Mouse (Mus musculus) forebrain, embryonic 14.5 days (tissue): ENCODE measurements around the gene Cux2. TPM values are rescaled to one million over a fixed set of nuclear protein-coding genes. Genes with fewer than 3 reads are reported as not detected.
A peak's percentile ranks its signal among the peaks of the same experiment; 100 is the strongest.

Experiments used
- ATAC-seq: fragments of 200-750 bp; cut with Nextera tagmentation; 2 replicates; pipeline ENCODE4 v1.8.0; 2017; ENCODE audit warnings: mild to moderate bottlenecking, moderate library complexity
- DNase-seq: peaks from one replicate; pipeline ENCODE4 v3.0.0-alpha.2; 2015; ENCODE audit warnings: low spot score
- H3K27ac ChIP-seq: fragments of 300-500 bp; sonication (generic); 2 replicates; pipeline ENCODE4 v1.5.1; 2014; ENCODE audit warnings: low read depth, mild to moderate bottlenecking, control low read depth, low read length, moderate library complexity
- H3K27me3 ChIP-seq: fragments of 300-500 bp; sonication (generic); replicated peaks from 2 replicates; pipeline ENCODE4 v1.6.1; 2014; ENCODE audit warnings: low read length, control low read depth, mixed read lengths; ENCODE audit not compliant: control insufficient read depth, insufficient read depth
- H3K36me3 ChIP-seq: fragments of 300-500 bp; sonication (generic); 2 replicates; pipeline ENCODE4 v1.6.1; 2014; ENCODE audit warnings: low read length, control low read depth; ENCODE audit not compliant: control insufficient read depth, insufficient read depth
- H3K4me1 ChIP-seq: fragments of 300-500 bp; sonication (generic); 2 replicates; pipeline ENCODE4 v1.6.1; 2014; ENCODE audit warnings: antibody characterized with exemption, low read length, control low read depth; ENCODE audit not compliant: control insufficient read depth, insufficient read depth
- H3K4me2 ChIP-seq: fragments of 300-500 bp; sonication (generic); 2 replicates; pipeline ENCODE4 v1.6.1; 2014; ENCODE audit warnings: mild to moderate bottlenecking, control low read depth, low read length
- H3K4me3 ChIP-seq: fragments of 300-500 bp; sonication (generic); 2 replicates; pipeline ENCODE4 v1.5.1; 2014; ENCODE audit warnings: low read depth, low read length, control low read depth
- H3K9ac ChIP-seq: fragments of 300-500 bp; sonication (generic); 2 replicates; pipeline ENCODE4 v1.6.1; 2014; ENCODE audit warnings: mild to moderate bottlenecking, low read length, control low read depth, moderate library complexity
- H3K9me3 ChIP-seq: fragments of 300-500 bp; sonication (generic); replicated peaks from 2 replicates; pipeline ENCODE4 v1.6.1; 2016; ENCODE audit warnings: low read length, control low read depth, mixed read lengths; ENCODE audit not compliant: control insufficient read depth
- WGBS: fragments of 180-500 bp; shearing (Covaris S2); extraction: QIAGEN DNeasy Blood & Tissue Kit; methylation state at CpG from one replicate; pipeline ENCODE4 v1.1.7; 2014; 5-methylcytosine and 5-hydroxymethylcytosine counted together
- polyA plus RNA-seq: library from polyadenylated mRNA; unstranded; fragments of >200 nt; fragmentation: Nextera tagmentation; extraction: Ambion mirVana; gene quantifications from 2 replicates; pipeline ENCODE4 v1.2.1, GENCODE M21; 2014

The Cux2 gene
- polyA plus RNA-seq, 1 experiment from 2014 or later = 16.7 TPM

DNA sequence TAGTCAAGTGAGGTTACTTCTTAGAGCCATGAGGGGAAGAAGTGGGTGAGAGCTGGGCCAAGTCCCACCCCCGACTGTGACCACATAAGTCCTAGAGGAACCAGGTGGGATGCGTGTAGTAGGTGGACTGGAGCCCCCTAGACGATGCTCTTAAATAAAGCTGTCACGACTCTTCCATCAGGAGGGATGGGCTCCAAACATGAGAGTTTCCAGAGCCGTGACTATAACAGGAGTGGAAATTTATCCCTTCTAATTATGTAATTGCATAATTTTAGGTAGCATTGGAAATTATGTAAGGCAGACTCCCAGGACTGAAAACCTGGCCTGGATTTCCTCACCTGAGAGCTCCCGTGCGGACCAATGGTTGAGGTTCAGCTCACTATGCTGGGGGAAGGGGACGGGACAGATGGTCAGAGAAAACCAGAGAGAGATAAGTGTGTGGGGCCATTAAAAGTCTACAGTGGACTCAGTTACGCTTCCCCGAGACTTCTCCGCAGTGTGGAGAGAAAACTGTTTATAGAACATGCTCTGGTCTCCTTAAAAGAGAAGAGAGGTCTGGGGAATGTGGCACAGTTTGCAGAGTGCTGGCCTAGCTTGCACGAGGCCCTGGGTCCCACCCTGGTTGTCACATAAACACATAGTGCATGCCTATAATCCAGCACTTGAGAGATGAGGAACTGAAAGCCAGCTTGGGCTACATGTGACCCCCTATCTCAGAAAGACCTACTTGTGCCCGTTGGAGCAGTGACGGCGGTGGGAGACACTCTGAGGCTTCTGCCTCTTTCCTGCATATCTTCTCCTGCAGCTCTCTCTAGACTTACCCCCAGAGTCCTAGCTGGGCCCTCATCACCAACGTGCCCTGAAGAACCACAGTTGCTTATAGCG, 126.7 kb downstream of the Cux2 start:
- H3K4me1 ChIP-seq = peaks cover 37% of the 10 kb centered on the region
- no peak overlapping the region; the same call in 1 of the 2 replicates for H3K27ac ChIP-seq
- 82% methylated on average over 17 of the region's 17 CpGs for WGBS

DNA sequence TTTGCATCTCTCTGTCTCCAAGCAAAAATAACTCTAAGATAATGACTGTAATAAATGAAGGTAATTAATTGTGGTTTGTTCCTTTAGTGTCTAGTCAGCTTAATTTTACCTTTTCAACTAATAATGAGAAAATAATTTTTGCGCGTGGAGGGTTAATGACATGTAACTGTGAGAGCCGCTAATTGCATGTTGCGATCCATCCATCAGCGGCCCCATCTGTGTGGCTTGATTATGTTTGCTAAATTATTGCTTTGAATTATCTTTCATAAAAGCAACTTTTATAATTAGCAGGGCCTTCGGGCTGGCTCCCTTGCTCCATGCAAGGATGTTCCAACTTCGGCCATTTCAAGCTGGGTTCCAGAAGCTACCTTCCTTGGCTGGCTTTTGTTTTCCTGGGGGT, 130.7 kb downstream of the Cux2 start:
- DNase-seq = peak; percentile 64
- no peak overlapping the region for H3K4me2 ChIP-seq
- H3K27ac ChIP-seq = no peak overlapping the region
- 50% methylated on average over 7 of the region's 7 CpGs for whole genome bisulfite sequencing
- H3K4me1 ChIP-seq = peaks cover 10% of the 10 kb centered on the region; the same call in 1 of the 2 replicates
- H3K4me3 ChIP-seq = no peak overlapping the region
- no peak for ATAC-seq
- no peaks in the 10 kb centered on the region for H3K9me3 ChIP-seq
- no peak overlapping the region for H3K9ac ChIP-seq
- no peaks in the 10 kb centered on the region for H3K27me3 ChIP-seq
- H3K36me3 ChIP-seq = no peaks in the 10 kb centered on the region

More for the DNA sequence above, 126.7 kb downstream of the Cux2 start:
- no peaks in the 10 kb centered on the region for H3K9me3 ChIP-seq
- H3K9ac ChIP-seq = no peak overlapping the region
- no peaks in the 10 kb centered on the region for H3K36me3 ChIP-seq
- DNase-seq (no peak), ATAC-seq (no peak)
- H3K4me3 ChIP-seq = no peak overlapping the region
- H3K27me3 ChIP-seq = no peaks in the 10 kb centered on the region
- no peak overlapping the region for H3K4me2 ChIP-seq

DNA sequence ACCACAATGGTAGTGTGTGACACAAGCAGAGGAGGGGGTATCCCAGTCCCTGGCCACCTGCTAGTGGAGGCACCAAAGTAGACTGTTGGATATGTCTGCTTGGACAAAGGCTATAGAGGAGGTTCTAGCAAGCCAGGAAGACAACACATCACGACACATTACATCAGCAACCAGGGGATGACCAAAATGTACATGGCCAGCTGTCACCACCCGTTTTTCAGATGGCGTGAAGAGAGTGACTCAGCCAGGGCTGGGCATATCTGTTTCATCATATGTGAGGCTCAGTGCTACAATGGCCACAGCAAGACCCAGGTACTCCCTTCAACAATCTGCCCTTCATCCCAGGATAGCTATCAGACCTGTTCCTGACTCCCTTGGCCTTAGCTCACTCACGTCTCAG, 133.1 kb downstream of the Cux2 start:
- H3K4me1 ChIP-seq = peaks cover 7% of the 10 kb centered on the region; the same call in 1 of the 2 replicates
- no peaks in the 10 kb centered on the region for H3K9me3 ChIP-seq
- H3K4me2 ChIP-seq = no peak overlapping the region
- H3K4me3 ChIP-seq = no peak overlapping the region
- 91% methylated on average over 4 of the region's 4 CpGs for WGBS
- H3K36me3 ChIP-seq = no peaks in the 10 kb centered on the region
- ATAC-seq (no peak), DNase-seq (no peak)
- no peaks in the 10 kb centered on the region for H3K27me3 ChIP-seq
- H3K27ac ChIP-seq = no peak overlapping the region
- no peak overlapping the region for H3K9ac ChIP-seq

DNA sequence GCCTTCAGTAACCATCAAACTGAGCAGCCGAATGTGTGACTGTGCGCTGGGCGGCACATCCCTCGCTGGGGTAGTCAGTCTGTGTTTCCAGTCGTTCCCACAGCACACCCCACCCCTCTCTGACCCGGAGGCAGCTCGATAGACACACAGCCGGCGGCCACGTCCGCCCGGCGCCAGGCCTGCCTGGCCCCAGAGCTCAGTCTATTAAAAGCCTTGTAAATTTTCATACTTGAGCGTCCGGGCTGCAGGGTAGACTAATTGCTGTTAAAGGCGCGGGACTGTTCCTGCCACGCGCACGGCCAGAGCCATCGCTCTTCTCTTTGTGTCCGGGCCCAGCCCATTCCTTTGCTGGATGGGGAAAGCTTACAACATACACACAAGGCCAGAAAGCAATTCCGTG, 135.9 kb downstream of the Cux2 start:
- DNase-seq = no peak
- Histone ChIP-seq H3K4me1 (peaks cover 4% of the 10 kb centered on the region; the same call in 1 of the 2 replicates), H3K36me3 (no peaks in the 10 kb centered on the region), H3K27me3 (no peaks in the 10 kb centered on the region), H3K27ac (no peak overlapping the region), H3K9ac (0 out of 2 replicates have a peak overlapping the region, but pooled peaks have one; percentile 17), H3K4me3 (no peak overlapping the region), H3K9me3 (no peaks in the 10 kb centered on the region), H3K4me2 (no peak overlapping the region)
- no peak for ATAC-seq
- 37% methylated on average over 23 of the region's 23 CpGs for WGBS

DNA sequence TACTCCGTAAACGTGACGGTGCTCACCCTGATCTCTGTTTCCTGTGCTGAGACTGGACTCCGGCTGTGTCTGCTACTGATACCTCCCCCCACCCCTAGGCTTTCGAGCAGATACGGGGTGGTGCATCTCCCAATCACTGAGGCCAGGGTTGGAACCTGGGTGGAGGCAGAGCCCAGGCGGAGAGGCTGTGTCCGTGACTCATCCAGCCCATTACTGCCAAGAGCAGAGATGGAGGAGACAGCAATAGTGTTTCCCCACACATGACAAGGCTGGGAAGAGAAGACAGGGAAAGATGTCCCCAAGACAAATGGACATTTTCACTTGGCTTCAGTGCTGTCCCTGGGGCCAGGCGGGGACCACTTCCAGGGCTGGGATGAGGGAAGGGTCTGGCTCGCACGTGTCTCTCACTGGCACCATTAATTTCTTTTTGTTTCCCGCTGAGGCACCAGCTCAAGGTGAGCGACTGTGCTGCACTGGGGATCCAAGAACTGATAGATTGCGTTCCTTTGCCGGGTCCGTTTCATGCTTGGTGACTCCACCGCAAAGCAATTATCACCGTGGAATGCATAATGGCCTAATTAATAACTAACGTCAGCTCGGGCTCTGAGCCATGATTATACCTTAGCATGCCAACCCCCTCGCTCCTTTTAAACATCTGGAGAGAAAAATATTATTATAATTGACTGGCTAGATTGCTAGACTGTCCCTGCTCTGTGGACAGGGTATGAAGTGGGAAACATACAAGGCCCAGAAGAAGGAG, 140.5 kb downstream of the Cux2 start:
- Histone ChIP-seq H3K4me1 (no peaks in the 10 kb centered on the region), H3K27ac (0 out of 2 replicates have a peak overlapping the region, but pooled peaks have one; percentile 33), H3K9me3 (no peaks in the 10 kb centered on the region), H3K36me3 (no peaks in the 10 kb centered on the region), H3K27me3 (no peaks in the 10 kb centered on the region), H3K4me3 (no peak overlapping the region), H3K9ac (no peak overlapping the region), H3K4me2 (no peak overlapping the region)
- 64% methylated on average over 21 of the region's 21 CpGs for WGBS
- DNase-seq = no peak
- ATAC-seq = no peak

DNA sequence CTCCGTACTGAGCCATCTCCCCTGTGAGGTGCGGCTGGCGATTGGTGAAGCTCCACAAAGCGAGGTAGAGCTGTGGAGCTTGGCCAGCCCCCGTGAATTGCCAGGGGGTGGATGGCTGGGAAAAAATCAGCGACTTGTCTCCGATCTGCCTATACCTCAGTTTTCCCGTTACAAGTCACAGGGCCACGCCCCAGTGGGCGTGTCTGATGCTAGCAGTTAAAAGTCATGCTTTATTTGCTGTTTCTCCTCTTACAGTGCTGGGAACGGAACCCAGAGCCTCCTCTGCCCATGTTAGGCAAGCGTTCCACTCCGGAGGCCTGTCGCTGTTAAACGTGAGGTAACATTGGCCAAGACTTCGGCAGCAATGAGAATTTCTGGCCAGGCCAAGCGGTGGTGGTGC, 144.2 kb downstream of the Cux2 start:
- Histone ChIP-seq H3K36me3 (no peaks in the 10 kb centered on the region), H3K27me3 (no peaks in the 10 kb centered on the region), H3K9me3 (no peaks in the 10 kb centered on the region), H3K4me1 (peaks cover 17% of the 10 kb centered on the region), H3K4me3 (no peak overlapping the region), H3K4me2 (no peak overlapping the region), H3K9ac (no peak overlapping the region), H3K27ac (no peak overlapping the region)
- DNase-seq = no peak
- ATAC-seq = no peak
- WGBS = 80% methylated on average over 17 of the region's 17 CpGs

DNA sequence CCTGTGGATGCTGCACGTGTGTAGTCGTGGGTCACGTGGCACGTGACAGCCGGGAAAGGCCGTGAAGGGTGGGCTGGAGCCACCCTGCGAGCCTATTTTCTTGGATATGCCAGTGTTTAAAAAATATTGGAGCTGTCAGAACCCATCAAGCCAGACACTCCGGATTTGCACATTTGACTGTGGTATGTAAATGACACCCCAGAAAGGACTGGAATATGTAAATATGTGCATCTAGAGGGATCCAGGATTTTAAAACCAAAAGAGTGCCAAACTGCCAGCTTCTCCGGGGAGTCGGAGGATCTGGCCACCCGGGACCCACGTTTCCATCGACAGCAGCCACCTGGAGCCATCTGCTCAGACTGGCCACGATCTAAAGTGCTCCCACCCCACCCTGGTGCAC, 145.1 kb downstream of the Cux2 start:
- H3K4me2 ChIP-seq = no peak overlapping the region
- DNase-seq = peak; percentile 67
- no peak overlapping the region for H3K4me3 ChIP-seq
- peak; percentile 32; the same call in 1 of the 2 replicates for ATAC-seq
- no peak overlapping the region for H3K9ac ChIP-seq
- H3K36me3 ChIP-seq = no peaks in the 10 kb centered on the region
- no peaks in the 10 kb centered on the region for H3K27me3 ChIP-seq
- H3K4me1 ChIP-seq = peaks cover 17% of the 10 kb centered on the region
- peak overlapping the region; percentile 65; the same call in 1 of the 2 replicates for H3K27ac ChIP-seq
- no peaks in the 10 kb centered on the region for H3K9me3 ChIP-seq
- 75% methylated on average over 14 of the region's 14 CpGs for WGBS

DNA sequence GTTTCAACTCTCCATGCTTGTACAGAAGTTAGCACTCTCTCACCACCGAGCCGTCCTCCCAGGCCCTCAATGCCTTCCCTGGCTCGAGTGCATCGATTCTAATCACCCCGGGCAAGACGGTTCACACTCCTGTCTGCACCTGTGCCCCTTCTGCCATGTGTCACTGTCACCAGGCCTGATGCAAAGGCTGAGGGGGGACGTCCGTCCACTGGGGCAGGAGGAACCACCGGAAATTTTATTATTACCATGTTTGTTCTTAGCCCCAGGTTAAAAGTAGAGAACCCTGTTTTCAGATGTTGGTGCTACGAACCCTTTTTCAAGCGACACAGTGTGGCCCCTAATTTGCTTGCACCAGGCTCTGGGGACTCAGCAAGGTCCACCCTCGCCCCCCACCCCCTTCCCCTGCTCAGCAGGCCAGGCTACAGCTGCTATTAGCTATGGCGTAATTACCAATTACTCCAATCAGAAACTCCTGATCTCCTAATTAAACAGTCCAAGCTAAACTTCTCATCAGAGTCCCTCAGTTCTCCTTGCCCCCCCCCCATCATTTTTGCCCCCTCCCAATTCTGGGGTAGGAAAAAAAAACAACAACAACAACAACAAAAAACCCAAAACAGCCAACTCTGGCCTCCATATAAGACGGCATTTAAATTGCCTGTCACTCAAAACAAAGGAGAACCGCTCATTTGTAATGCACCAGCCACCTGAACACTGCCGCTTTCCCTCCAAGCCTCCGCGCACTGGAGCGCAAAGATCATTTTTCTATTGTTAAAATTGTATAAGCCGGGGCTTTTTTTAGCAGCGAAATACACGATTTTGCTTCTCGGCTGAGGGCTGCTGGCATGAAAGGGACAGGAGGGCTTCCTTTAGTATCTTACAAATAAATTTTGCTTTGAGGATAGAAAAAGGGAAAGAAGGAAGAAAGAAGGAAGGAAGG, 146.8 kb downstream of the Cux2 start:
- no peaks in the 10 kb centered on the region for H3K9me3 ChIP-seq
- no peak overlapping the region for H3K4me3 ChIP-seq
- 9% methylated on average over 23 of the region's 23 CpGs for WGBS
- H3K27me3 ChIP-seq = no peaks in the 10 kb centered on the region
- DNase-seq = peak; percentile 72
- H3K36me3 ChIP-seq = no peaks in the 10 kb centered on the region
- H3K4me1 ChIP-seq = peaks cover 17% of the 10 kb centered on the region
- peak overlapping the region; percentile 22 for H3K9ac ChIP-seq
- H3K27ac ChIP-seq = peak overlapping the region; percentile 44; the same call in 1 of the 2 replicates
- peak; percentile 56; the same call in 1 of the 2 replicates for ATAC-seq
- H3K4me2 ChIP-seq = peak overlapping the region; percentile 19
